Mouse (Mus musculus) neural tube, embryonic 11.5 days (tissue): ENCODE measurements around the gene Fam53b. TPM values are rescaled to one million over a fixed set of nuclear protein-coding genes. Genes with fewer than 3 reads are reported as not detected.

Experiments
- ATAC-seq: fragments of 200-750 bp; cut with Nextera tagmentation; 2 replicates; pipeline ENCODE4 v1.8.0; 2017; ENCODE audit warnings: moderate number of reproducible peaks, mild to moderate bottlenecking, moderate TSS enrichment, moderate library complexity; ENCODE audit not compliant: insufficient read depth, low FRiP score, low TSS enrichment
- DNase-seq: peaks from one replicate; pipeline ENCODE4 v3.0.0-alpha.2; 2015; ENCODE audit warnings: low spot score
- H3K27ac ChIP-seq: fragments of 300-500 bp; sonication (generic); 2 replicates; pipeline ENCODE4 v1.5.1; 2014; ENCODE audit warnings: low read depth, mild to moderate bottlenecking, low read length
- H3K27me3 ChIP-seq: fragments of 300-500 bp; sonication (generic); 2 replicates; pipeline ENCODE4 v1.6.1; 2014; ENCODE audit warnings: mild to moderate bottlenecking, low read length, mixed read lengths; ENCODE audit not compliant: control insufficient read depth, insufficient read depth
- H3K36me3 ChIP-seq: fragments of 300-500 bp; sonication (generic); 2 replicates; pipeline ENCODE4 v1.6.1; 2014; ENCODE audit warnings: mild to moderate bottlenecking, low read length, moderate library complexity, mixed read lengths; ENCODE audit not compliant: control insufficient read depth, insufficient read depth
- H3K4me1 ChIP-seq: fragments of 300-500 bp; sonication (generic); 2 replicates; pipeline ENCODE4 v1.6.1; 2014; ENCODE audit warnings: low read length, mixed read lengths; ENCODE audit not compliant: control insufficient read depth, insufficient read depth
- H3K4me2 ChIP-seq: fragments of 300-500 bp; sonication (generic); 2 replicates; pipeline ENCODE4 v1.6.1; 2014; ENCODE audit warnings: low read depth, mild to moderate bottlenecking, moderate library complexity
- H3K4me3 ChIP-seq: fragments of 300-500 bp; sonication (generic); 2 replicates; pipeline ENCODE4 v1.5.1; 2014; ENCODE audit warnings: low read depth, low read length
- H3K9ac ChIP-seq: fragments of 300-500 bp; sonication (generic); 2 replicates; pipeline ENCODE4 v1.6.1; 2014; ENCODE audit warnings: mild to moderate bottlenecking, low read length
- H3K9me3 ChIP-seq: fragments of 300-500 bp; sonication (generic); 2 replicates; pipeline ENCODE4 v1.6.1; 2016; ENCODE audit warnings: low read length; ENCODE audit not compliant: control insufficient read depth
- WGBS: fragments of 180-500 bp; shearing (Covaris S2); extraction: QIAGEN DNeasy Blood & Tissue Kit; methylation state at CpG from one replicate; pipeline ENCODE4 v1.1.7; 2014; 5-methylcytosine and 5-hydroxymethylcytosine counted together
- polyA plus RNA-seq: library from polyadenylated mRNA; unstranded; fragments of >200 nt; fragmentation: Nextera tagmentation; extraction: Ambion mirVana; gene quantifications from 2 replicates; pipeline ENCODE4 v1.2.1, GENCODE M21; 2014

Gene Fam53b
- polyA plus RNA-seq, 1 experiment from 2014 or later = 22.9 TPM

- H3K27me3 ChIP-seq = no peaks in the 10 kb centered on the region
- DNase-seq (no peak), ATAC-seq (no peak)
- peaks cover 7% of the 10 kb centered on the region for H3K4me1 ChIP-seq
- H3K27ac ChIP-seq = no peak overlapping the region
- no peak overlapping the region for H3K4me3 ChIP-seq
- H3K9ac ChIP-seq = no peak overlapping the region
- H3K9me3 ChIP-seq = no peaks in the 10 kb centered on the region
- H3K36me3 ChIP-seq = no peaks in the 10 kb centered on the region
- 91% methylated on average over 3 of the region's 3 CpGs for WGBS
- no peak overlapping the region for H3K4me2 ChIP-seq
Measured at GRCm38 (mm10) chr7:132686515-132686914, 127.2 kb downstream of the Fam53b start.

GRCm38 (mm10) chr7:132683923-132684322 is 129.8 kb downstream of the Fam53b start:
- Histone ChIP-seq H3K4me3 (no peak overlapping the region), H3K4me1 (peaks cover 7% of the 10 kb centered on the region), H3K9ac (no peak overlapping the region), H3K27me3 (no peaks in the 10 kb centered on the region), H3K36me3 (no peaks in the 10 kb centered on the region), H3K4me2 (no peak overlapping the region), H3K9me3 (no peaks in the 10 kb centered on the region), H3K27ac (no peak overlapping the region)
- ATAC-seq (no peak), DNase-seq (no peak)
- WGBS = 86% methylated on average over 4 of the region's 4 CpGs

GRCm38 (mm10) chr7:132682901-132683300 is 130.8 kb downstream of the Fam53b start:
- ATAC-seq = no peak
- no peaks in the 10 kb centered on the region for H3K36me3 ChIP-seq
- no peaks in the 10 kb centered on the region for H3K9me3 ChIP-seq
- H3K4me1 ChIP-seq = peaks cover 2% of the 10 kb centered on the region; the same call in 1 of the 2 replicates
- no peak overlapping the region for H3K4me2 ChIP-seq
- no peak for DNase-seq
- no peak overlapping the region for H3K9ac ChIP-seq
- no peak overlapping the region for H3K4me3 ChIP-seq
- WGBS = 82% methylated on average over 3 of the region's 3 CpGs
- no peaks in the 10 kb centered on the region for H3K27me3 ChIP-seq
- no peak overlapping the region for H3K27ac ChIP-seq

- H3K9me3 ChIP-seq = no peaks in the 10 kb centered on the region
- no peak overlapping the region for H3K27ac ChIP-seq
- 88% methylated on average over 3 of the region's 3 CpGs for WGBS
- no peak for ATAC-seq
- no peaks in the 10 kb centered on the region for H3K36me3 ChIP-seq
- H3K9ac ChIP-seq = no peak overlapping the region
- H3K4me3 ChIP-seq = no peak overlapping the region
- no peaks in the 10 kb centered on the region for H3K4me1 ChIP-seq
- no peak overlapping the region for H3K4me2 ChIP-seq
- H3K27me3 ChIP-seq = no peaks in the 10 kb centered on the region
- DNase-seq = no peak
Measured at GRCm38 (mm10) chr7:132682336-132682735, 131.3 kb downstream of the Fam53b start.

- no peak for DNase-seq
- ATAC-seq = no peak
- WGBS = 88% methylated on average over 1 of the region's 1 CpGs
- Histone ChIP-seq H3K4me3 (no peak overlapping the region), H3K36me3 (no peaks in the 10 kb centered on the region), H3K9ac (no peak overlapping the region), H3K4me2 (no peak overlapping the region), H3K27me3 (no peaks in the 10 kb centered on the region), H3K9me3 (no peaks in the 10 kb centered on the region), H3K27ac (no peak overlapping the region), H3K4me1 (no peaks in the 10 kb centered on the region)
Measured at GRCm38 (mm10) chr7:132681831-132682230, 131.9 kb downstream of the Fam53b start.

- WGBS = 91% methylated on average over 11 of the region's 11 CpGs
- Histone ChIP-seq H3K4me2 (no peak overlapping the region), H3K4me3 (no peak overlapping the region), H3K9me3 (no peaks in the 10 kb centered on the region), H3K27ac (no peak overlapping the region), H3K27me3 (no peaks in the 10 kb centered on the region), H3K4me1 (no peaks in the 10 kb centered on the region), H3K36me3 (no peaks in the 10 kb centered on the region), H3K9ac (no peak overlapping the region)
- DNase-seq = no peak
- no peak for ATAC-seq
Measured at GRCm38 (mm10) chr7:132681296-132681695, 132.4 kb downstream of the Fam53b start.

- no peaks in the 10 kb centered on the region for H3K4me1 ChIP-seq
- 80% methylated on average over 6 of the region's 6 CpGs for WGBS
- DNase-seq = no peak
- no peaks in the 10 kb centered on the region for H3K36me3 ChIP-seq
- H3K27me3 ChIP-seq = no peaks in the 10 kb centered on the region
- ATAC-seq = no peak
- no peak overlapping the region for H3K4me2 ChIP-seq
- no peak overlapping the region for H3K4me3 ChIP-seq
- no peak overlapping the region for H3K27ac ChIP-seq
- H3K9ac ChIP-seq = no peak overlapping the region
- no peaks in the 10 kb centered on the region for H3K9me3 ChIP-seq
Measured at GRCm38 (mm10) chr7:132679549-132679948, 134.1 kb downstream of the Fam53b start.

- H3K9ac ChIP-seq = no peak overlapping the region
- H3K4me3 ChIP-seq = no peak overlapping the region
- no peak overlapping the region for H3K4me2 ChIP-seq
- no peak for ATAC-seq
- H3K36me3 ChIP-seq = no peaks in the 10 kb centered on the region
- no peak overlapping the region for H3K27ac ChIP-seq
- no peaks in the 10 kb centered on the region for H3K9me3 ChIP-seq
- no peaks in the 10 kb centered on the region for H3K27me3 ChIP-seq
- WGBS = 77% methylated on average over 4 of the region's 4 CpGs
- DNase-seq = no peak
- H3K4me1 ChIP-seq = no peaks in the 10 kb centered on the region
Measured at GRCm38 (mm10) chr7:132679117-132679516, 134.6 kb downstream of the Fam53b start.

GRCm38 (mm10) chr7:132675922-132676321 is 137.8 kb downstream of the Fam53b start:
- WGBS = 91% methylated on average over 2 of the region's 2 CpGs
- H3K27me3 ChIP-seq = no peaks in the 10 kb centered on the region
- H3K9me3 ChIP-seq = no peaks in the 10 kb centered on the region
- no peaks in the 10 kb centered on the region for H3K36me3 ChIP-seq
- no peaks in the 10 kb centered on the region for H3K4me1 ChIP-seq
- DNase-seq (no peak), ATAC-seq (no peak)
- no peak overlapping the region for H3K4me3 ChIP-seq
- H3K27ac ChIP-seq = no peak overlapping the region
- H3K9ac ChIP-seq = no peak overlapping the region
- H3K4me2 ChIP-seq = no peak overlapping the region
